Mouse (Mus musculus) kidney, embryonic 14.5 days (tissue): Measurements from ENCODE around the gene Rbm12. TPM values are rescaled to one million over a fixed set of nuclear protein-coding genes. Genes with fewer than 3 reads are reported as not detected.

Source experiments
- ATAC-seq: fragments of 200-750 bp; cut with Nextera tagmentation; 2 replicates; pipeline ENCODE4 v1.8.0; 2017; ENCODE audit warnings: moderate number of reproducible peaks, mild to moderate bottlenecking, moderate TSS enrichment, moderate library complexity; ENCODE audit not compliant: low FRiP score, low TSS enrichment
- H3K27ac ChIP-seq: fragments of 300-500 bp; sonication (generic); 2 replicates; pipeline ENCODE4 v1.5.1; 2014; ENCODE audit warnings: low read depth, mild to moderate bottlenecking, low read length, moderate library complexity, mixed read lengths
- H3K27me3 ChIP-seq: fragments of 300-500 bp; sonication (generic); 2 replicates; pipeline ENCODE4 v1.6.1; 2014; ENCODE audit warnings: mild to moderate bottlenecking, low read length; ENCODE audit not compliant: control insufficient read depth, insufficient read depth
- H3K36me3 ChIP-seq: fragments of 300-500 bp; sonication (generic); 2 replicates; pipeline ENCODE4 v1.6.1; 2014; ENCODE audit warnings: low read length, mixed read lengths; ENCODE audit not compliant: control insufficient read depth, insufficient read depth
- H3K4me1 ChIP-seq: fragments of 300-500 bp; sonication (generic); 2 replicates; pipeline ENCODE4 v1.6.1; 2014; ENCODE audit warnings: low read length, mixed read lengths; ENCODE audit not compliant: control insufficient read depth, insufficient read depth
- H3K4me2 ChIP-seq: fragments of 300-500 bp; sonication (generic); replicated peaks from 2 replicates; pipeline ENCODE4 v1.6.1; 2014; ENCODE audit warnings: low read depth, mild to moderate bottlenecking, low read length
- H3K4me3 ChIP-seq: fragments of 300-500 bp; sonication (generic); 2 replicates; pipeline ENCODE4 v1.5.1; 2014; ENCODE audit warnings: mild to moderate bottlenecking, low read length
- H3K9ac ChIP-seq: fragments of 300-500 bp; sonication (generic); 2 replicates; pipeline ENCODE4 v1.6.1; 2014; ENCODE audit warnings: low read depth, mild to moderate bottlenecking, low read length, moderate library complexity
- H3K9me3 ChIP-seq: fragments of 300-500 bp; sonication (generic); 2 replicates; pipeline ENCODE4 v1.6.1; 2016; ENCODE audit warnings: low read length; ENCODE audit not compliant: control insufficient read depth
- whole genome bisulfite sequencing: fragments of 180-500 bp; shearing (Covaris S2); extraction: QIAGEN DNeasy Blood & Tissue Kit; methylation state at CpG from one replicate; pipeline ENCODE4 v1.1.7; 2014; 5-methylcytosine and 5-hydroxymethylcytosine counted together
- polyA plus RNA-seq: library from polyadenylated mRNA; unstranded; fragments of >200 nt; fragmentation: Nextera tagmentation; extraction: Ambion mirVana; gene quantifications from 2 replicates; pipeline ENCODE4 v1.2.1, GENCODE M21; 2014

Rbm12 gene
- polyA plus RNA-seq, 1 experiment from 2014 or later: 37.2 TPM

DNA sequence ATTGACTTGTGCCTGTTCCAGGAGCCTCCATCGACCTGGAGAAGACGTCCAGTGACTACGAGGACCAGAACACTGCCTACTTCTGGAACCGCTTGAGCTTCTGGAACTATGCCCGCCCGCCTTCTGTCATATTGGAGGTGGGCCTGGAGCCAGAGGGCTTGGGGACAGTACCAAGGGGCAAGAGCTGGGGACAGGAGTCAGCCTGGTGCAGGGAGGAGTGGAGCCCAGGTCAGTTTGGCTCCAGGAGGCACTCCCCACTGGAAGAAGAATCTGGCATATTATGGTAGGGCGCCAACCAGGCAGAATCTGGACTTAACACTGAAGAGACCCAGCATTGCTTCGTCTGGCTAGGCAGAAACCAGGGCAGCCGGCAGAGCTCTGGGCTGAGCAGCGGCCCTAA, 43.9 kb downstream of the Rbm12 start:
- Histone ChIP-seq H3K27ac (no peak overlapping the region), H3K9ac (no peak overlapping the region), H3K4me1 (no peaks in the 10 kb centered on the region), H3K4me3 (no peak overlapping the region), H3K4me2 (no peak overlapping the region), H3K36me3 (peaks cover 37% of the 10 kb centered on the region), H3K27me3 (no peaks in the 10 kb centered on the region), H3K9me3 (no peaks in the 10 kb centered on the region)
- no peak for ATAC-seq
- 91% methylated on average over 10 of the region's 10 CpGs for WGBS

GRCm38 (mm10) chr2:156066126-156066525, 45.7 kb downstream of the Rbm12 start:
- Histone ChIP-seq H3K36me3 (peaks cover 21% of the 10 kb centered on the region), H3K4me2 (peak overlapping the region; percentile 95), H3K4me3 (peak overlapping the region; percentile 78), H3K27me3 (no peaks in the 10 kb centered on the region), H3K9ac (peak overlapping the region; percentile 84; the same call in 1 of the 2 replicates), H3K4me1 (no peaks in the 10 kb centered on the region), H3K27ac (no peak overlapping the region), H3K9me3 (no peaks in the 10 kb centered on the region)
- peak; percentile 26 for ATAC-seq
- WGBS: 27% methylated on average over 10 of the region's 10 CpGs

- WGBS: 1% methylated on average over 81 of the region's 81 CpGs
- peak within 1 kb of the TSS; percentile 84 for H3K9ac ChIP-seq
- peak; percentile 82 for ATAC-seq
- H3K9me3 ChIP-seq: no peaks in the 10 kb centered on the region
- H3K27me3 ChIP-seq: no peaks in the 10 kb centered on the region
- H3K4me2 ChIP-seq: peak within 1 kb of the TSS; percentile 95
- peaks cover 19% of the 10 kb centered on the region for H3K36me3 ChIP-seq
- H3K27ac ChIP-seq: peak within 1 kb of the TSS; percentile 76; the same call in 1 of the 2 replicates
- H3K4me3 ChIP-seq: peak within 1 kb of the TSS; percentile 78
- no peaks in the 10 kb centered on the region for H3K4me1 ChIP-seq
These were observed 46.4 kb downstream of the Rbm12 start, which contains the start of gene Spag4 for GRCm38 (mm10) chr2:156065099-156066041. Spag4 (plus strand) TSS chr2:156065175.

GRCm38 (mm10) chr2:156052816-156053215, 59.0 kb downstream of the Rbm12 start, which contains the start of gene Fer1l4:
Fer1l4 (minus strand) TSS chr2:156052947.
- Histone ChIP-seq H3K9me3 (no peaks in the 10 kb centered on the region), H3K36me3 (no peaks in the 10 kb centered on the region), H3K27me3 (no peaks in the 10 kb centered on the region), H3K27ac (no peak within 1 kb of the TSS), H3K9ac (no peak within 1 kb of the TSS), H3K4me1 (no peaks in the 10 kb centered on the region), H3K4me3 (no peak within 1 kb of the TSS), H3K4me2 (no peak within 1 kb of the TSS)
- 76% methylated on average over 9 of the region's 9 CpGs for WGBS
- no peak for ATAC-seq

GRCm38 (mm10) chr2:156047929-156048328, 63.8 kb downstream of the Rbm12 start:
- no peaks in the 10 kb centered on the region for H3K36me3 ChIP-seq
- H3K27me3 ChIP-seq: no peaks in the 10 kb centered on the region
- H3K4me1 ChIP-seq: no peaks in the 10 kb centered on the region
- 0 out of 2 replicates have a peak, but pooled peaks have one; percentile 28 for ATAC-seq
- peak overlapping the region; percentile 19 for H3K4me3 ChIP-seq
- H3K9me3 ChIP-seq: no peaks in the 10 kb centered on the region
- WGBS: 6% methylated on average over 19 of the region's 19 CpGs
- H3K27ac ChIP-seq: no peak overlapping the region
- peak overlapping the region; percentile 39 for H3K4me2 ChIP-seq
- no peak overlapping the region for H3K9ac ChIP-seq

- H3K4me1 ChIP-seq: no peaks in the 10 kb centered on the region
- ATAC-seq: no peak
- H3K9ac ChIP-seq: no peak overlapping the region
- no peak overlapping the region for H3K4me2 ChIP-seq
- H3K27me3 ChIP-seq: no peaks in the 10 kb centered on the region
- WGBS: 85% methylated on average over 8 of the region's 8 CpGs
- no peaks in the 10 kb centered on the region for H3K9me3 ChIP-seq
- H3K36me3 ChIP-seq: no peaks in the 10 kb centered on the region
- H3K27ac ChIP-seq: no peak overlapping the region
- no peak overlapping the region for H3K4me3 ChIP-seq
These were observed 68.9 kb downstream of the Rbm12 start for GRCm38 (mm10) chr2:156042903-156043302.

Other genes starting within 250 kb of the Rbm12 start
- 56.3 and 66.3 TPM in 2 replicates for gene Uqcc1, start 181.7 kb downstream of the Rbm12 start, polyA plus RNA-seq
- not detected in 2 replicates for gene Gm15557, start 171.2 kb downstream of the Rbm12 start, polyA plus RNA-seq
- 0.19 and 0.53 TPM in 2 replicates for gene Gdf5, start 166.6 kb downstream of the Rbm12 start, polyA plus RNA-seq
- gene Cep250, start 155.5 kb downstream of the Rbm12 start, polyA plus RNA-seq: 14.1 and 24.4 TPM in 2 replicates
- gene 6430550D23Rik, start 104.0 kb downstream of the Rbm12 start, polyA plus RNA-seq: 1.2 and 1.7 TPM in 2 replicates
- 225 and 244 TPM in 2 replicates for gene Ergic3, start 103.9 kb downstream of the Rbm12 start, polyA plus RNA-seq
- 0.16 and 0.17 TPM in 2 replicates for gene Fer1l4, start 59.0 kb downstream of the Rbm12 start, polyA plus RNA-seq
- gene Spag4, start 46.8 kb downstream of the Rbm12 start, polyA plus RNA-seq: 2.3 and 3.1 TPM in 2 replicates
- gene Cpne1, start within 50 bp of the Rbm12 start, polyA plus RNA-seq: 39.6 and 57.5 TPM in 2 replicates
- gene Gm28036, start 15.1 kb upstream of the Rbm12 start, polyA plus RNA-seq: 3.4 and 13.2 TPM in 2 replicates
- gene Romo1, start 32.1 kb upstream of the Rbm12 start, polyA plus RNA-seq: 417 and 550 TPM in 2 replicates
- gene Nfs1, start 32.2 kb upstream of the Rbm12 start, polyA plus RNA-seq: 40.8 and 44.6 TPM in 2 replicates
- 683 and 751 TPM in 2 replicates for gene Rbm39, start 68.3 kb upstream of the Rbm12 start, polyA plus RNA-seq
- 68.8 and 71.7 TPM in 2 replicates for gene Phf20, start 84.5 kb upstream of the Rbm12 start, polyA plus RNA-seq
- gene Cnbd2, start 200.3 kb upstream of the Rbm12 start, polyA plus RNA-seq: 4.5 and 6.4 TPM in 2 replicates
- gene Scand1, start 200.7 kb upstream of the Rbm12 start, polyA plus RNA-seq: 74.2 TPM in 2 replicates